Mouse (Mus musculus): ENCODE measurements around the gene Olfr325. TPM values are rescaled to one million over a fixed set of nuclear protein-coding genes. Genes with fewer than 3 reads are reported as not detected.
"Not testable (repeated sequence)": the region's sequence is repeated elsewhere in the genome, so short reads cannot be mapped to it uniquely, and the experiment has no call there.

Olfr325 gene
- total RNA-seq (2022), result not detected

DNA sequence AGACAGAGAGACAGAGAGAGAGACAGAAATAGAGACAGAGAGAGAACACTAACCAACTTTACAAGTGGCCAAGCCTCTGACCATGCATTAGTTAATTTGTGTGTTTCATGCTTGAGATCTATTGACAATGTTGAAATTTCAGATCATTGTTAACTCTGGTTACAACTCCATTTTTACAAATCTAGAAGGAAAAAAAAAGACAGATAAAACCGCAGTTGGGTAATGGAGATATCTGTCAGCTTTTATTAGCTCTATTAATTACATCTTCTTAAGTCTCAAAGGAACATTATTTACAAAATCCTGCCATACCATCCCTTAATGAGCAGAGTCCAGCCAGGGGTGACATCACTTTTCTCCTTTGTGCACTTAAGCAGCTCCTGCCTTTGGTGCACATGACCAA is at the start of gene Olfr325:
Gene Olfr325, plus strand, starts transcription at position 301 of the 400 bp plus-strand sequence.
- no peak for DNase-seq (ENCODE audit: low spot score in 2 of 2)

DNA sequence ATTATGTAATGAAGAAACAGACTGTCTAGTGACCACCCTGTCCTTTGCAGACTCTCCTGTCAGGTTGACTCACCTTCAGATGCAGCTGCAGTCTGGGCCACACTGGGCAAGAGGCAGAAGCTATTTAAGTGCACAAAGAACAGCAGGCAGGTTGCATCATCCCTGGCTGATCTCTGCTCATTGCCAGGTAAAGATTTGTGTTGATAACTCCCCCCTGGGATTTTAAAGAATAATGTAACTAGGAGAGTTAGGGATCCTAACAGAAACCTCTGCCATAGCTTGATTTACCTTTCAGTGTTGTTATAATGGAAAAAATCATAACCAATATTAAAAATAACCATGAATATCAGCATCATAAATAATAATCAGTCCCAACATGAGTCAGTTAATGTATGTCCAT is 42.8 kb upstream of the Olfr325 start, which contains the start of gene Olfr330:
Gene Olfr330, minus strand, starts transcription at position 101 of the 400 bp plus-strand sequence.
- not testable (repeated sequence) for DNase-seq (ENCODE audit: low spot score in 2 of 2)

DNA sequence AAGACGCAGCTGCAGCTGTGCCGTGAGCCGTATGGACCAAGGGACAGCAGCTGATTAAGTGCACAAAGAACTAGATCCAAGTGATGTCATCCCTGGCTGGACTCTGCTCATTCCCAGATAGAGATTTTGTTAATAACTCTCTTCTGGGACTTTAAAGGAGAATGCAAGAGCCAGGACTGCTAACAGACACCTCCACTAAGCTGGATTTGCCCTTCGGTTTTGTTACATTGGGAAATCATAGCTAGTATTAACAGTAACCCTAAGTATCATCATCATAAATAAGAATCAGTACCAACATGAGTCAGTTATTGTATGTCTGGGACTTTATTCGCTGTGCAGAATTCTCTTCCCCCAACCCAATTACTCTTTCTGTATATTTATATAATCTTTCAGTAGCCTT is 31.2 kb upstream of the Olfr325 start, which contains the start of gene Olfr329-ps:
Gene Olfr329-ps, minus strand, starts transcription at position 101 of the 400 bp plus-strand sequence.
- DNase-seq (ENCODE audit: low spot score in 2 of 2), result no peak

DNA sequence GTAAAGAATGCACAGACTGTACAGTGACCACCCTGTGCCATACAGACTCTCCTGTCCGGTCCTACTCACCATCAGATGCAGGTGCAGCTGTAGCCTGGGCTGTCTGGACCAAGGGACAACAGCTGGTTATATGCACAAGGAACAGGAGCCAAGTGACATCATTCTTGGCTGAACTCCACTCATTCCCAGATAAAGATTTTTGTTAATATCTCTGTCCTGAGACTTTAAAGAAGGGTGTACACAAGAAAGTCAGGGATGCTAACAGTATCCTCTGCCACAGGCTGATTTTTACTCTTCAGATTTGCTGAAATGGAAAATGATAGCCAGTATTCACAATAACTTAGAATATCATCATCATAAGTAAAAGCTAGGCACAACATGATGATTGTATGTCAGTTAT is 22.0 kb upstream of the Olfr325 start, which contains the start of gene Olfr328:
Gene Olfr328, minus strand, starts transcription at position 101 of the 400 bp plus-strand sequence.
- DNase-seq (ENCODE audit: low spot score in 2 of 2), result no peak

DNA sequence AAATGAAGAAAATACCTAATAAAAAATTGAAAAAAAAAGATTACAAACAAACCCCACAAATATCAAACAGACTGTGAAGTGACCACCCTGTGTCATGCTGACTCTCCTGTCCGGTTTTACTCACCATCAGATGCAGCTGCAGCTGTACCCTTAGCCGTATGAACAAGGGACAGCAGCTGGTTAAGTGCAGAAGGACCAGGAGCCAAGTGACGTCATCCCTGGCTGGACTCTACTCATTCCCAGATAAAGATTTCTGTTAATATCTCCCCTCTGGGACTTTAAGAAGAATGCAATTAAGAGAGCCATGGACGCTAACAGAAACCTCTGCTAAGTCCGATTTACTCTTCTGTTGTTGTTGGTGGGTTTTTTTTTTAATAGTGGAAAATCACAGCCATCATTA is 7.1 kb upstream of the Olfr325 start, which contains the start of gene Olfr224:
Gene Olfr224, minus strand, starts transcription at position 149 of the 400 bp plus-strand sequence.
- no peak for DNase-seq (ENCODE audit: low spot score in 2 of 2)

DNA sequence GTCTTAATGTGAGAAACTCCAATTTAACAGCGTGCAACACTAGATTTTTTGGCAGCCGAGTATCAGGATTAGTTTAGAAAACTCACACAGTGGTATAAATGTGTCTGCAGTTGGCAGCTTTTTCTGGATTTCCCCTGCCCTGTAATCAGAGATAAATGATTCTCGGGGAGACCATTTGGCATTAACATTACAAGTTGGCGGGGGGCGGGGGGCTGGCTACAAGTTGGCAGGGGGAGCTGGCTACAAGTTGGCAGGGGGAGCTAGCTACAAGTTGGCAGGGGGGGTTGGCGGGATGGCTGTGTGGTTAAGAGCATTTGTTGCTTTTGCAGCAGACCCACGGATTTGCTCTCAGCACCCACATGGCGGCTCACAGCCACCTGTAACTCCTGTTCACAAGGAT is 1.1 kb downstream of the Olfr325 start:
- peak; percentile 15 to 37 for DNase-seq (ENCODE audit: low spot score in 2 of 2)

DNA sequence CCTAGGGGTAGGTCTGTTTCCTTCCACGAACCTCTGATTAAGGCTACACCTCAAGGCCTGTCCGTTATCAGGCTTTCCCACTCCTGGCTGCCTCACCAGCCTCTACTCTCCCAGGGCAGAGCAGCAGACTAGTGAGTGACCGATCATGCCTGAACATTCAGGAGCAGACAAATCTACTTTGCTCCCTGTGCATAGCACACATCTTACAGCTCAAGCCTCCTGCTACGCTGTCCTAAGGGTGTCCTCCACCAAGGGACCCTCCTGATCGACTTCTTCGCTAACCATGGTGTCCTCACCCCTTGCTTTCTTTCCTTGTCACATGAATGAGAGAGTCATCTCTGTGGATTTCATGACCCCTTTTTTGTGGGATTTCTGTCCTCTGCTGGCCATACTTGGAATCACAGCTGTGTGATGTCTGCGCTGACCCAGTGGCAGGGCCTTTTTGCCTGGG is 10.4 kb downstream of the Olfr325 start:
- DNase-seq (ENCODE audit: low spot score in 2 of 2), result peak; percentile 4 to 21

DNA sequence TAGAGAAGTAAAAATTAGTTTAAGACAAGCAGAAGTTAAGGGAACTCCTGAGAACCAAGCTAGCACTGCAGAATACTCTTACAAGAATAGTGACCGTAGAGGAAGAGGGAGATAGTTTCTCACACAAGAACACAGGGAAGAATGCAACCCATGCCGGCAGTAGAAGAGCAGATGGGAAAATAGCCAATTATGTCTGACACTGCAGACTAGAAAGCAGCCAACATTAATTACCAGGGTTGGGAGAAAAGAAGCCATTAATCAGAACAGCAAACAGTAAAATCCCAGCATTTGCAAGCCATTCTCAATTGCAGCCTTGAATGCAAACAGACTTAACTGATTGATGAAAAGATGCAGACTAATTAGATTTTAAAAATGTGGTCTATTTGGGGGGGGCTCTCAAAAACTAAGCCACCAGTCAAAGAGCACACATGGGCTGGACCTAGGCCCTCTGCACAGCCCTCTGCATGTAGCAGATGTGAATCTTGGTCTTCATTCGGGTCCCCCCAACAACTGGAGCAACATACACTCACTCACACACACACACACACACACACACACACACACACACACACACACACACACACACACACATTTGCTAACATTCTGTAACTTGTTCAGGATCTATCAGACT is 11.2 kb downstream of the Olfr325 start:
- DNase-seq (ENCODE audit: low spot score in 2 of 2), result no peak

DNA sequence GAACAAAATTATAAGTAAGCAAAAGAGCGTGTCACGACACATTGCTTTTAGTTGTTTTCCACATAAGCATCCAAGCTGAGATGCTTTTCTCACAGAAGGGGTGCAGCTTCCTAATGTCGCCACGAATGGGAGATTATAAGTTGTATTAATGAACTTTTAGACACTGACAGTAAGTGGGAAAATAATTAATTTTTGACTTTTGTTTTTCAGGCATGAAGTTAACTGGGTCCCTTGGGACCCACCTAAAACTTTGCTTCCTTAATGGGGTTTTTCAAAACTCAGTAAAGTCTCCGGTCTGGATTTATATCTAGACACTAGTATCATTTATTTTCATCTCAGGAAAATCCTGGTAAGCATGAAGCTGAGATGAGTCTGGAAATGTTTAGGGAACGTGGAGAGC is 17.3 kb downstream of the Olfr325 start, which contains the start of gene Olfr324:
Gene Olfr324, plus strand, starts transcription at position 301 of the 400 bp plus-strand sequence.
- no peak for DNase-seq (ENCODE audit: low spot score in 2 of 2)

DNA sequence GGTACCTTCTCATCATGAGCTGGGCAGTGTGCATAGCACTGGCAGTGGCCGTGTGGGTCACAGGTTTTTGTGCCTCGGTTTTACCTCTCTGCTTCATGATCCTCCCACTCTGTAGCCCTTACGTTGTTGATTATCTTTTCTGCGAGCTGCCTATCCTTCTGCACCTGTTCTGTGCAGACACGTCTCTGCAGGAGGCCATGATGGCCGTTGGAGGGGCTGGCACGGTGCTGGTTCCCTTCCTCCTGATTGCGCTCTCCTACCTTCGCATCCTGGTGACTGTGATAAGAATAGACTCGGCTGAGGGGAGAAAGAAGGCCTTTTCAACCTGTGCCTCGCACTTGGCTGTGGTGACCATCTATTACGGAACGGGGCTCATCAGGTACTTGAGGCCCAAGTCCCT is 20.3 kb downstream of the Olfr325 start:
- no peak for DNase-seq (ENCODE audit: low spot score in 2 of 2)

DNA sequence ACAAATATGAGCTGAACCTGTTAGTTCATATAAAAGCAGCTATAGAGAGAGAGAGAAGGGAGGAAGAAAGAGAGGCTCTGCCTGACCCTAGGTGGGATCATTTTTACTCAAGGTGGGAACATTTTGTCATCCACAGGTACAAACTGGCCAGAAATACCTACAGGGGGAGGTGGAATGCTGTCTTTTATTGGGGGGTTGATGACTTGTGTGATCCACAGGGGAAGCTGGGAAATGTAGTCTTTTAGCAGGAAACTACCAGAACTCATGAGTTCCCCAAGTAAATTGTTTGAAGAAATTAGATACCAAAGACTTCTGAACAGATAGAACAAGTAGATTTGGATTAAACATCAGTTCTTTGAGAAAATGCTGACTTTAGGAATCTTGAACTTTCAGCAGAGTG is 24.5 kb downstream of the Olfr325 start:
- DNase-seq (ENCODE audit: low spot score in 2 of 2), result no peak

DNA sequence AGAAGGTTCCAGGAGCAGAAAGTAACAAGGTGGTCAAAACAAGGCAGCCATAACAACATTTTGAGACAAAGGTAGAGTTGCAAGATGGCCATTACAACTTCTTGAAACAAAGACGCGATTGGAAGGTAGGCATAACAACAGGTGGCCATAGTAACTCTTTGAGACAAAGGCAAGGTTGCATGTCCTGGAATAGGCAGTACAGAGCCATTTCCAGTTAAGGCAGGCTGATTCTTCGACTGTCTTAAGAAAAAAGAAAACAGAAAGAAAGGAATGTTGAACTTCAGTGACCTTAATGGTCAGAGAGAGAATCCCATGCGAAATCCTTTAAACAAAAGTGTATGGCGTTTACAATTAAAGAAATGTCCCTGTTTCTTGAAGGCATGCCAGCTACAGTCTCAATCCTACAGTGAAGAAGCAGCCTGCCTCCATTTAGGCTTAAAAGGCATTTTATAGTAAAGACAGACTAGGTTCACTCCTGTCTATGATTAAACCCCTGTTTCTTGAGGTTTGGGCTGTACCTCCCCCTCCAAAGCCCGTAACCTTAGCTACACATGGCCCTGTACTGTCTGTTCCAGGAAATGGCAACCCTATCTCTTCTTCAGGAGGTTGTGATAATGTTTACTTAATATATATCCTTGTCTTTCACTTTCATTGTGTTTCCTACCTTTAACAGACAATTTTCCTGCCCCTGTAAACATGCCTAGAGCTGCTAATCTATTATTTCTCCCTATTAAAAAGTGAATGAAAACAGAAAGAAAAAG is 25.4 kb downstream of the Olfr325 start:
- no peak for DNase-seq (ENCODE audit: low spot score in 2 of 2)

DNA sequence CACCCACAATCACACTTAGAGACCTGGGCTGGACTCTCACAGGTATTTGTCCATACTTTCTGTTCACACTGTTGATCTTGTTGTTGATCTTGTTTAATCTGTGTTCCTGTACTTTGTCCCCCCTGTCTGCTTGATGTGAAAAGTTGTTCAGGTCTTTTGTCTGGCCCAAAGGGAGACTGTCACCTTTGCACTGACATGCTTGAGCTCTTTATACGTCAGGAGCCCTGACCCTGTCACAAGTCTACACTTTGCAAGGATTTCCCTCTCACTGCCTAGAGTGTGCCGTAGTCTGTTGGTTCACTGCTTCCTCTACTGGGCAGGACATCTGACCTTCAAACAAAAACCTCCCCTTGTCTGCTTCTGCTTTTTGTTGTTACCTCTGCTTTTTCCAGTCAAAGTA is 27.2 kb downstream of the Olfr325 start:
- DNase-seq (ENCODE audit: low spot score in 2 of 2), result no peak

DNA sequence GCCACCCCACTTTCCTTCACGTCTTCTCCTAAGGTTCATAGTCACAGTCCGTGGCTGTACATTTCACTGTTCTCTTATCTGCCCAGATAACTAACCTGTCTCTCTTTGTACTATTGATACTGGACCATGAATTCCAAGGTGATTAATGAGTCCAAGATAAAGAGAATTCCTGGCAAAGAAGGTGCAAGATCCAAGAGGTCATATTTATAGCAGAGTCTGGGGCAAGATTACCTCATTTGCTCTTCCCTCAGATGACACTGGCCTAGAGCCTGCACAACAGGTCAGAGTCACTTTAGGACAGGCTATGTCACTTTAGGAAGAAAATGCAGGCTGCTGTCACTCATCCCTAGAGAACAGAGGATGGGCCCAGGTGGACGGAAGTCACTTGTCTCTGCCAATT is 27.7 kb downstream of the Olfr325 start:
- DNase-seq (ENCODE audit: low spot score in 2 of 2), result no peak

DNA sequence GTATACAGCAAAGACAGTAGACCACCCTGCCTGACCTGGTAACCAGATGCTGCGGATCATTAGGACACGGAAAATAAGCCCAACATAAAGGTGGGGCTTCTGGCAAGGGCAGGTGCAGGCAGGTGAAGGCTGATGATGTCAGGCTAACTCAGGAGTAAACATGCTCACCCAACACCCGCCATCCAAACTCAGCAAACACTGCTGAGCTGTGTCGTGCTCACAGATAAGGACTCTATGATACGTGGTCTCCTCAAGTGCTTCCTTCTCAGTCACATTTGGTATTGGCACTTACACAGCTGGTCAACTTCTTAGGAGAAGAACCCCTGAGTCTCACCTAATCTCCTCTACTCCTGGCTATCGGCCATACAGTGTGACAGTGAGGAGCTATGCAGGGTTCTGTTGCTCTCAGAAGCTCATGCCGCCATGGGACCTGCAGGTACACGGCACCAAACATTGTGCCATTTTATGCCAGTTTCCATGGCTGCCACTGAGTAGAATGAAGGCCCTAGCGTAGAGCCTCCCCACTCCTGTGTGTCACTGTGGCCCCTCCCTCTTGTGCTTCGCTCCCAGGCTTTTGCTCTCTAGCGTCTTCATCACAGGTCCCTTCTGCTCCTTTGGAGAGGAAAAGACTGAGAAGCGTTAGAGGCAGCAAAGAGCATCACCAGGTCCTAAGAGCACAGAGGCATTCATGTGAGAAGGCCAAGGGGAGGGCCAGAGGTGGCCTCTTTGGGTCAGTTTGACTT is 28.8 kb downstream of the Olfr325 start:
- no peak for DNase-seq (ENCODE audit: low spot score in 2 of 2)

DNA sequence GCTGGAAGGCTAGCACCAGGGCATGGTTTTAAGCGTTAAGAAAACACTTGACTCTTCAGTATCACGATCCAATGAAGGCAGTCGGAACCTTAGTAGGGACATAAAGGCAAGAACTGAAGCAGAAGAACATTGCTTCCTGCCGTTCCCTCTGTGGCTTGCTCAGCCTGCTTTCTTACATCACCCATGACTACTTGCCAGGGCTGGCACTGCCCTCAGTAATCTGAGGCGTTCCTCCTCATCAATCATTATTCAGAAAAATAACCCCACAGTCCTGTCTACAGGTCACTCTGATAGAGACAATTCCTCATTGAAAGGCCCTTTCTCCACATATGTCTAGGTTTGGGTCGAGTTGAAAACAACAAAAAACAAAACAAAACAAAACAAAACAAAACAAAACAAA is 29.5 kb downstream of the Olfr325 start:
- no peak for DNase-seq (ENCODE audit: low spot score in 2 of 2)

DNA sequence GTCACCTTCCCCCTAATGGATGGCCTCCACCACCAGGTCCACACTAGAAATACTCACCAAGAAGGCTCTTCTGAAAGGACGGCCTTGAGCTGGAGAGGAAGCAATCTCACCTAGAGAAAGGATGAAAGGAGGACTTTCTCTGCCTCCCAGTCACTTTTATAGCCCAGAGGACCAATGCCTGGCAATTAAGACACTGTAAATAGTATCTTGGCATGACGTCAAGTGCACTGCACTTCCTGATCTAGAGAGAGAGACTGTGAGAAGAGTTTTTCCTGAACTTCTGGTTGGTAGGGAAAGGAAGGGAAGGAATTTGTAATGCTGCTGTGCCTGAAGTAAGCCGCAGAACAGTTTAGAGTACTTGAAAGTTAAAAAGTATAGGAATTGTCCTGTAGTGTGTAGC is 35.8 kb downstream of the Olfr325 start:
- DNase-seq (ENCODE audit: low spot score in 2 of 2), result no peak

DNA sequence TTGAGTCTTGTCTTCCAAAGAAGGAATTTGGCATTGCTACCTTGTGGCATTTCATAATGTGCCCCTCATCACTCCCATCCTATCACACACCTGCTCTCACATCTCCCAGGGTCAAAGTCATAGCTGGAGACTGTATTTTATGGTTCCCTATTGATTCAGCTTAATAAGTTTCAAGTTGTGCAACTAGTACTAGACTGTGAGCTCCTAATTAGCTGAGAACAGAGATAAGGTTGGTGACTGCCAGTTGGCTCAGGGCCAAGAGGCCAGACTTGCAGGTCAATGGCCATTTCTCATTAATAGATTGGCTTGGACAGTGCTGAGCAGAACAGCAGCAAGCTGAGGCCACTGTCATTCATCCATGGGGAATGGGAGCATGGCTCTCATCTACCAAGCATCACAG is 37.0 kb downstream of the Olfr325 start:
- no peak for DNase-seq (ENCODE audit: low spot score in 2 of 2)

DNA sequence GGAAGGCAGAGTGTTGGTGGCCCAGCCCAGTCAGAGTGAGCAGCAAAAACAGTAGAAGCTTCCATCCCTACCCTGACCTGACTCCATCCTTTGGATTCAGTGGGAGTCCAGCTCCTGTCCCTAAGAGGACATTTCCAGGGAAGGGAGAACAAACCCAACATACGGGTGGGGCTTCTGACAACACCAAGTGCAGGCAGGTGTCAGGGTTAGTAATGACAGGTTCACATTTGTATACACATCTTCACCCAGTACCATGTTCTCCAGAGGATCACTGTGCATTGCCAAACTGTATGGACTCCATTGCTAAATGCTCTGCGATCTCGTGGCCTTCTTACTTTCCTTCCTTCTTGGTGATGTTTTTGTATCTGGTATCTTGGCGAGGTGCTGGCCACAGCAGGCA is 38.4 kb downstream of the Olfr325 start, which contains the start of gene 2210407C18Rik:
Gene 2210407C18Rik, minus strand, starts transcription at position 101 of the 400 bp plus-strand sequence.
- DNase-seq (ENCODE audit: low spot score in 2 of 2), result no peak

DNA sequence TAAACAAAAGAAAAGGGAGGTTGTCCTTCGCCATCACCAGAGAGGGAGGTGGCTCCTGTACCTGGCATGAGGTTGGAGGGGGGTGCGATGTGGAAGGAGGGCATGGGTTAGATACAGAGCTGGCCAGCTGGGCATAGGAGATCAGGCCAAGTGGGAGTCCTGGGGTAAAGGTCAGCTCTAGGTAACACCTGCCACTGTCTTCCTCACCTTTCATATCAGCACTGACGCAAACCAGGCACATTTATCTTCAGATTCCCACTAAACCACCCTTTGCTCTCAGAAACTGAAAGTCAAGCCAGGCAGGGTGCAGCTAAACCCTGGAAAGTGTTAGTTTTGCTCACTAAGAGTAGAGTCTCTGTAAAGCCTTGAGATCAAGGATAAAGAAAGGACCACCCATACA is 40.8 kb downstream of the Olfr325 start:
- no peak for DNase-seq (ENCODE audit: low spot score in 2 of 2)

DNA sequence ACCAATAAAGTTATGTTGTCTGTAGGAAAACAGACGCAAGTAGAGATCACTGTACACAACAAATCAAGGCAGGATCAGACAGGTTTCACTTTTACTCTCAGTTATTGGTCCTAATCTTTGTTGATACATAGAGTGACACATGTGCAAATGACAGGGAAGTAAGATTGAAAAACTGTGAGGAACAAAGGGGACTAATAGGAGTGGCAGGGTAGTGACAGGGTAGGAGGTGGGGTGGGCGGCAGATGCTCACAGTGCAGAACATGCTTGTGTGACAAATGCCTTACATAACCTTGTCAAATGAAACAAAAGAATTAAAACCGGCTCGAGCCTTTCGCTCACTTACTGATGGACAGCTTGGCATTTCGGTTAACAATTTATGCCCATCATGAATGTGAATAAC is 41.3 kb downstream of the Olfr325 start:
- DNase-seq (ENCODE audit: low spot score in 2 of 2), result peak; percentile 9 to 19

DNA sequence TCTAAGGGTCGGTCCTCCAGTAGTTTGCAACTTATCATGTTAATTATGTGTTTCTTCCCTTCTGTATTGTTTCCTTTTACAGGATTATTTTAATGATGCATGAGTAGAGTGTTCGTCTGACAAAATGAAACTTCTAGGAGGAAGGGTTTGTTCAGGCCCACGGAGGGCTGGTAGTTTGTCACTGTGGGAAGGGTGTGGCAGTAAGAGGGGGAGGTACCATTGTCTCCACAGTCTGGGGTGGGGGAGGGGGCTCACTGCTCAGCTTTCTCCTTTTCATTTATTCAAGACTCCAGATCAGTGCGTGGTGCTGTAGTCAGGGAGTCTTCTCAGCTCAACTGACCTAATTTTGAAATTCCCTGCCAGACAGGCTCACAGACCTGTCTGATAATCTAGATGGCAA is 48.6 kb downstream of the Olfr325 start:
- no peak for DNase-seq (ENCODE audit: low spot score in 2 of 2)
